Mouse (Mus musculus) ovary, adult 2 months (tissue): ENCODE measurements around the gene 1700009N14Rik. TPM values are rescaled to one million over a fixed set of nuclear protein-coding genes. Genes with fewer than 3 reads are reported as not detected.

Source experiments
- polyA plus RNA-seq: library from polyadenylated mRNA; depleted of rRNA; stranded (reverse); fragments of >200 nt; gene quantifications from 2 replicates; pipeline ENCODE4 v1.2.3, GENCODE M21; 2012; rRNA removed

1700009N14Rik gene
- not detected in 2 replicates for polyA plus RNA-seq

GRCm38 (mm10) chr4:39450069-39450468 lies at the start of gene 1700009N14Rik:
1700009N14Rik (plus strand) TSS chr4:39450295.

